In genomic region chr2:21368351-21369170, GRCm38 (mm10) we compare ENCODE assay signal across 8 mouse cellular contexts. TPM values are rescaled to one million over a fixed set of nuclear protein-coding genes. Genes with fewer than 3 reads are reported as not detected.
DNase-seq lines count a peak whose midpoint lies in the region; ATAC-seq and TF ChIP-seq lines count a peak whose summit lies in the region.
"Had no signal": no experiment of that assay in that cellular context is flagged by ENCODE, and none has a peak within 500 bp of the region (broad histone marks: within the 10 kb centered on the region; RNA-seq: fewer than 3 reads in every experiment).

No protein-coding gene starts in this region.

- DNase-seq in lung, embryonic 14.5 days, result peak; percentile 55
- DNase-seq in lung, adult 18-20 months, result no peak
- DNase-seq in cerebellum, postnatal 14 days, result peak; percentile 54 to 64
- DNase-seq in left cerebral cortex, postnatal 4 days, result peak; percentile 24
- peak; percentile 19 for DNase-seq in right cerebral cortex, postnatal 4 days
- DNase-seq in urinary bladder, postnatal 25 days (ENCODE audit: low spot score), result no peak

- no peaks in the 10 kb centered on the region for H3K9me3 ChIP-seq in lung, embryonic 14.5 days (ENCODE audit: low read depth, low read length)
- H3K9me3 ChIP-seq in forebrain, embryonic 15.5 days, result no peaks in the 10 kb centered on the region
- H3K9me3 ChIP-seq: limb, embryonic 13.5 days had no signal

- H3K4me2 ChIP-seq in lung, embryonic 14.5 days, result no peak overlapping the region
- peak overlapping the region; percentile 87 for H3K4me2 ChIP-seq in forebrain, embryonic 15.5 days (replicated peaks)

- H3K36me3 ChIP-seq in lung, embryonic 14.5 days (ENCODE audit: insufficient read depth), result no peaks in the 10 kb centered on the region
- no peaks in the 10 kb centered on the region for H3K36me3 ChIP-seq in forebrain, embryonic 15.5 days
- H3K36me3 ChIP-seq: limb, embryonic 13.5 days had no signal

- no peaks in the 10 kb centered on the region for H3K4me1 ChIP-seq in lung, embryonic 14.5 days (ENCODE audit: insufficient read depth)
- peaks cover 19% of the 10 kb centered on the region for H3K4me1 ChIP-seq in forebrain, embryonic 15.5 days

- intact Hi-C loops in left cerebral cortex, postnatal 4 days (cut with DNase I), result no loop called here

- peak; percentile 48; the same call in 1 of the 2 replicates for ATAC-seq in lung, embryonic 14.5 days (ENCODE audit: insufficient read depth)
- peak; percentile 7; the same call in 1 of the 2 replicates for ATAC-seq in forebrain, embryonic 15.5 days (replicated peaks)

- H3K4me3 ChIP-seq in lung, embryonic 14.5 days (ENCODE audit: low read depth, low read length), result no peak overlapping the region
- peak overlapping the region; percentile 66 for H3K4me3 ChIP-seq in forebrain, embryonic 15.5 days

- no peak overlapping the region for H3K9ac ChIP-seq in lung, embryonic 14.5 days
- H3K9ac ChIP-seq in forebrain, embryonic 15.5 days (replicated peaks), result peak overlapping the region; percentile 63
- H3K9ac ChIP-seq: limb, embryonic 13.5 days had no signal

- H3K27ac ChIP-seq in lung, embryonic 14.5 days (ENCODE audit: low read depth), result no peak overlapping the region
- no peak overlapping the region for H3K27ac ChIP-seq in forebrain, embryonic 15.5 days (replicated peaks)
- H3K27ac ChIP-seq: limb, embryonic 13.5 days had no signal

- H3K27me3 ChIP-seq in lung, embryonic 14.5 days (ENCODE audit: insufficient read depth, low read length), result peaks cover 19% of the 10 kb centered on the region
- H3K27me3 ChIP-seq in forebrain, embryonic 15.5 days, result peaks cover 16% of the 10 kb centered on the region; the same call in 1 of the 2 replicates

- TF ChIP-seq CTCF in lung, embryonic 14.5 days (IDR thresholded peaks at IDR 0.05; ENCODE audit: low read depth), result no peak

- WGBS in lung, embryonic 14.5 days, result 16% methylated on average over 44 of the region's 44 CpGs
- 12% methylated on average over 44 of the region's 44 CpGs for WGBS in forebrain, embryonic 15.5 days

RNA-seq across cellular contexts. Expression of gene Gpr158, which starts 1.2 kb away (rescaled TPM):
- not detected in 2 replicates for polyA plus RNA-seq in lung, embryonic 14.5 days (2014; fragmentation: Nextera tagmentation; extraction: Ambion mirVana)
- 1.3 and 1.8 TPM in 2 replicates for polyA plus RNA-seq in forebrain, embryonic 15.5 days (2015; fragmentation: Nextera tagmentation; extraction: Ambion mirVana)
- 10 to 100 TPM; 17.4 to 17.7 TPM for total RNA-seq in left cerebral cortex, postnatal 4 days (2021)

Comparison
In these comparisons a context has a peak if more than half of its experiments do, and no peak if none do; other contexts are left out.
1. DNase-seq: peak in lung, embryonic 14.5 days (single experiment), cerebellum, postnatal 14 days (2 of 2), left cerebral cortex, postnatal 4 days (single experiment) and right cerebral cortex, postnatal 4 days (single experiment); none in lung, adult 18-20 months (0 of 2) and urinary bladder, postnatal 25 days (single experiment).